Mouse (Mus musculus) limb, embryonic 10.5 days (tissue): ENCODE data around the gene Pdgfd. TPM values are rescaled to one million over a fixed set of nuclear protein-coding genes. Genes with fewer than 3 reads are reported as not detected.

Experiments used
- DNase-seq: peaks from one replicate; pipeline ENCODE4 v3.0.0-alpha.2; 2017; ENCODE audit warnings: low spot score
- H3K27ac ChIP-seq: fragments of 300-500 bp; sonication (generic); 2 replicates; pipeline ENCODE4 v1.5.1; 2016; ENCODE audit warnings: mild to moderate bottlenecking
- H3K27me3 ChIP-seq: fragments of 300-500 bp; sonication (generic); 2 replicates; pipeline ENCODE4 v1.6.1; 2016; ENCODE audit warnings: low read depth, mild to moderate bottlenecking; ENCODE audit not compliant: poor library complexity, severe bottlenecking
- H3K36me3 ChIP-seq: fragments of 300-500 bp; sonication (generic); 2 replicates; pipeline ENCODE4 v1.6.1; 2016; ENCODE audit warnings: mild to moderate bottlenecking, moderate library complexity
- H3K4me1 ChIP-seq: fragments of 300-500 bp; sonication (generic); 2 replicates; pipeline ENCODE4 v1.6.1; 2016
- H3K4me3 ChIP-seq: fragments of 300-500 bp; sonication (generic); 2 replicates; pipeline ENCODE4 v1.5.1; 2016; ENCODE audit warnings: mild to moderate bottlenecking, moderate library complexity
- H3K9me3 ChIP-seq: fragments of 300-500 bp; sonication (generic); replicated peaks from 2 replicates; pipeline ENCODE4 v1.6.1; 2016; ENCODE audit warnings: mild to moderate bottlenecking
- WGBS: fragments of 180-500 bp; shearing (Covaris S2); methylation state at CpG from one replicate; pipeline ENCODE4 v1.1.7; 2016; 5-methylcytosine and 5-hydroxymethylcytosine counted together
- polyA plus RNA-seq: library from polyadenylated mRNA; unstranded; fragments of >200 nt; fragmentation: Nextera tagmentation; extraction: Ambion mirVana; gene quantifications from 2 replicates; pipeline ENCODE4 v1.2.1, GENCODE M21; 2016

The Pdgfd gene
- polyA plus RNA-seq, 1 experiment from 2014 or later, result 3.2 TPM

DNA sequence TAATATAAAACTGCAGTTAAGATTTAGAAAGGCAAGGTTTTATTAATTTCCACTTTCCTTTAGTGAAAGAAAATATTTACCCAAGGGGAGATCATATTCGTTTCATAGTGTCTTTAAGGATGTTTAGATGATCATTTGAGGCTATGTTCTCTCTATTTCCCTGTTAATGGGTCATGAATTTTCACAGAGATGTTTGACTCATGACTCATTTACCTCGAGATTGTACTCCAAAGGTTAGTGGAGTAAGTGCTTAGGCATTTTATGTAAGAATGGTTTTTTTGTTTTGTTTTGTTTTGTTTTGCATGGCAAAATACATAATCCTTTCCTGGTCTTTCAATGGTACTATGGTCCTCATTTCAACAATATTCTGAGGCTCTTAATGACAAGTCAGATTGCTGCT lies 167.9 kb downstream of the Pdgfd start:
- H3K4me1 ChIP-seq, result no peaks in the 10 kb centered on the region
- no peaks in the 10 kb centered on the region for H3K27me3 ChIP-seq
- H3K36me3 ChIP-seq, result no peaks in the 10 kb centered on the region
- WGBS, result 80% methylated on average over 2 of the region's 2 CpGs
- no peak overlapping the region for H3K4me3 ChIP-seq
- no peak for DNase-seq
- no peak overlapping the region for H3K27ac ChIP-seq
- no peaks in the 10 kb centered on the region for H3K9me3 ChIP-seq

DNA sequence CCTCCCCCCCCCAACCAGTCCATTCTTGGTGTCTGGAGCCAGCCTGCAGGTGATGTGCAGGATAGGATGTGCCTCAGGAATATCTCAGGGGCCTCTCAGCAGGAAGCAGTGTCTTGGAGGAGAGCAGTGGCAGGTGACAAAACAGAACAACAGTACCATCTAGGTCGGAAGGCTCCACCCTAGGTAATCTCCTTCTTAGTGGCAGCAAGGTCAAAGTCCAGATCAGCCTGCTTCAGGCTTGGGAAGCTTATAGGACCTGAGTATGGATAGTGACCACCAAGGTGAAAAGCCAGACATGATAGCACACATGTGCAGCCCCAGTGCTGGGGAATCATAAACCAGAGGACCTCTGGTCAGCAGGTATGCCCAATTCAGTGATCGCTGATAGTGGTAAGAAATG lies 169.5 kb downstream of the Pdgfd start:
- Histone ChIP-seq H3K27ac (no peak overlapping the region), H3K4me3 (no peak overlapping the region), H3K27me3 (no peaks in the 10 kb centered on the region), H3K36me3 (no peaks in the 10 kb centered on the region), H3K4me1 (no peaks in the 10 kb centered on the region), H3K9me3 (no peaks in the 10 kb centered on the region)
- no peak for DNase-seq
- 94% methylated on average over 2 of the region's 2 CpGs for WGBS

DNA sequence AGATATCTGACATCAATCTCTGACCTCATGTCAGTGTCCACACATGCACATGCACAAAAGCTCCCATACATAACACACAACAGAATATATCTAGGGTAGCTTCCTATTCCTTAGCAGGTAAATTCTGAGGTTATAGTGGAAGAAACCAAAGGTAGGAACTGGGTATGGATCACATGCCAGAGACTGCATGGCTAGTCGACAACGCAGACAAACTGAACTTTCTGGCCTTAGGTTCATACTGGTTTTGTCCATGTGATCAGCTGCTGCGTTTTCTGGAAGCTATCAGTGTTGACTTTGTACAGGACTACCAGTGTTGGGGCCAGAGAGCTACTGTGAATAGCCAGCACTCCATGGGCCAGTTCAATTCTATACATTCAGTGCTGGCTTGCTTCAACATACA lies 170.0 kb downstream of the Pdgfd start:
- Histone ChIP-seq H3K4me3 (no peak overlapping the region), H3K9me3 (no peaks in the 10 kb centered on the region), H3K36me3 (no peaks in the 10 kb centered on the region), H3K27me3 (no peaks in the 10 kb centered on the region), H3K4me1 (no peaks in the 10 kb centered on the region), H3K27ac (no peak overlapping the region)
- DNase-seq, result no peak
- 98% methylated on average over 3 of the region's 3 CpGs for WGBS

DNA sequence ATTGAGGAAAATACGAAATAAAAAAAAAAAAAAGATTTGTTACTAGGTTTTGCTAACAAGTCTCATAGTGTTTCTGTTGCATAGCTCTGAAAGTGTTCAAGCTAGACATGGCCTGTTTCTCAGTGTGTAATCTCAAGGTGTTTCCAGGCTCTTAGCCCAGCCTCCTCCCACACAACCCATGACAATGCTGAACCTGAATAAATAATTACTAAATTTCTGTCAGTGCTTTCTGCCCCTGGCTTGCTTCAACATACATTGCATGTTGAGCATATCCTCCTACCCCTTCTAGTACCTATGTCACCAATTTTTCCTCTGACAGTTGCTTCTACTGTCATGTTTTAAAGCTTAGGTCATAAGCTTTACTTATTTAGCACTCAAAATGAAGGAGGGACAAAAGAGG lies 171.0 kb downstream of the Pdgfd start:
- 71% methylated on average over 1 of the region's 1 CpGs for WGBS
- no peaks in the 10 kb centered on the region for H3K9me3 ChIP-seq
- no peak overlapping the region for H3K27ac ChIP-seq
- H3K36me3 ChIP-seq, result no peaks in the 10 kb centered on the region
- no peak overlapping the region for H3K4me3 ChIP-seq
- H3K4me1 ChIP-seq, result no peaks in the 10 kb centered on the region
- no peaks in the 10 kb centered on the region for H3K27me3 ChIP-seq
- DNase-seq, result no peak

DNA sequence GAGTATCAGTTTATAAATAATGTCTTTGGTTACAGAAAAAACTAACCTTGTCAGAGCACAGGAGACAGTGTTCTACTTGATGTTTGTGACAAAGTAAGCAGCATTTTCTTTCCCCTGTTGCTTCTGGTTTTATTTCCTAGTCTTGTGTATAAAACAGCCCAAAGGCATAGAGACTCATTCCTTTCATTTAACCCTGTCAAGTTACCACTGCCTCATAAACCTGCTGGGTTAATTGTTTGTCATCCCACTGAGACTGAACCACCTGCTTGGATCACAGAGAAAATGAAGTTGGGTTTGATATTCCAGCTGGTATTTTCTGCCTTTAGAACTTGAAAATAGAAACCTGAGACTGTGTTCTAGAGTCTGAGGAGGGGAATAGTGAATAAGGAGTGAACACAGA lies 172.4 kb downstream of the Pdgfd start:
- H3K9me3 ChIP-seq, result no peaks in the 10 kb centered on the region
- H3K27ac ChIP-seq, result no peak overlapping the region
- DNase-seq, result no peak
- no peaks in the 10 kb centered on the region for H3K36me3 ChIP-seq
- no peaks in the 10 kb centered on the region for H3K4me1 ChIP-seq
- no peaks in the 10 kb centered on the region for H3K27me3 ChIP-seq
- no peak overlapping the region for H3K4me3 ChIP-seq

DNA sequence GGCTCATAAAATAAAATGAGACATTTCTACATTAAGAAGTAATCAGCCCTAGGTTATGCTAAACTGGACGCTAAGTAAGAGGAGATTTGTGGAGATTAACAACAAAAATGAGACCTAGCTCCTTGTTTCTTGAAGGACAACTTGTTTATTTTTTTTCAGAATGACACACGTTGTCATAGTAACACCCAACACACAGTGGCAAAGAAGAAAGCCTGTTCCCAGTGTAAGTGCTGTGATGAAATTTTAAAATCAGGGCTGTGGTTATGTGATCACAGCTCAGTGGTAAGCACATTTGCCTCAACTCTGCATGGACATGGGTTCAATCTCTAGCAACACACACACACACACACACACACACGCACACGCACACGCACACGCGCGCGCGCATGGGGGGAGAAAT lies 174.5 kb downstream of the Pdgfd start:
- H3K27me3 ChIP-seq, result no peaks in the 10 kb centered on the region
- H3K9me3 ChIP-seq, result no peaks in the 10 kb centered on the region
- no peaks in the 10 kb centered on the region for H3K4me1 ChIP-seq
- H3K27ac ChIP-seq, result no peak overlapping the region
- H3K4me3 ChIP-seq, result no peak overlapping the region
- H3K36me3 ChIP-seq, result no peaks in the 10 kb centered on the region
- no peak for DNase-seq
- WGBS, result 96% methylated on average over 10 of the region's 10 CpGs

DNA sequence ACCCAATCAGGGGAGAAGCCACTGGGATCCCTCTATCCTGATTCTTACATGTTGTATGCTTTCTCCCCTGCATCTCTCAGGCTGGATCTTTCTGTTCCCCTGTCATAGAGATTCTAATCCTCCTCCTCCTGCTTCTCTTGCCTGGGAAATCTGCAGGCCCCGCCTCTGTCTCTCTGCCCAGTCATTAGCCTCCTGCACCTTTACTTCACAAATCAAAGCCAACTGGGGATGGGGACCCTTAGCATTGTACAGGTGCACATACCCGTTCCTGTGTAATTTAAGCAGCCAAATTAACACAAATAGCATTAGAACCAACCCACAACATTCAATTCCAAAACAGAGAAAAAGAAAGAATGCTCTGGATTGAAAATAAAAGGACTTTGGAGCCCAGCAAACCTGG lies 176.1 kb downstream of the Pdgfd start:
- H3K4me1 ChIP-seq, result no peaks in the 10 kb centered on the region
- no peak overlapping the region for H3K27ac ChIP-seq
- DNase-seq, result no peak
- no peaks in the 10 kb centered on the region for H3K9me3 ChIP-seq
- H3K27me3 ChIP-seq, result no peaks in the 10 kb centered on the region
- WGBS, result 48% methylated on average over 2 of the region's 2 CpGs
- H3K36me3 ChIP-seq, result no peaks in the 10 kb centered on the region
- no peak overlapping the region for H3K4me3 ChIP-seq

DNA sequence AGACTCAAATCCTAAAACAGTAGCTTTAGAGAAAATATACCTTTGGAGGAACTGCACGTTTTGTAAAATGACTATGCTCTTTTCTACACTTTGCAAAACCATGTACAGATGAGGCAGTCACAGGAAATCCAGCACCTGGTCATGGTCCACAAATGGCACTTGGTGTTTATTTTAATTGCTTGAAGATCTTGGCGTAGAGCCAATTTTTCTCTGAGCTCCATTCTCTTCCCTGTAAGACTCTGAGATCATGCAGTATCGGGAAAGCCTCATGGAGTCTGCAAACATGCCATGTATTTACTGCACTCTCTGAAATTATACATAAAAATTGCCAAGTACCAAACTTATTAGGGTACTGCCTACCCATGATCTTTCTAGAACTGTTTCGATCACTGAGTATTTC lies 176.5 kb downstream of the Pdgfd start:
- no peak overlapping the region for H3K27ac ChIP-seq
- H3K36me3 ChIP-seq, result no peaks in the 10 kb centered on the region
- H3K27me3 ChIP-seq, result no peaks in the 10 kb centered on the region
- no peak for DNase-seq
- H3K4me1 ChIP-seq, result no peaks in the 10 kb centered on the region
- 89% methylated on average over 4 of the region's 4 CpGs for WGBS
- H3K9me3 ChIP-seq, result no peaks in the 10 kb centered on the region
- no peak overlapping the region for H3K4me3 ChIP-seq

DNA sequence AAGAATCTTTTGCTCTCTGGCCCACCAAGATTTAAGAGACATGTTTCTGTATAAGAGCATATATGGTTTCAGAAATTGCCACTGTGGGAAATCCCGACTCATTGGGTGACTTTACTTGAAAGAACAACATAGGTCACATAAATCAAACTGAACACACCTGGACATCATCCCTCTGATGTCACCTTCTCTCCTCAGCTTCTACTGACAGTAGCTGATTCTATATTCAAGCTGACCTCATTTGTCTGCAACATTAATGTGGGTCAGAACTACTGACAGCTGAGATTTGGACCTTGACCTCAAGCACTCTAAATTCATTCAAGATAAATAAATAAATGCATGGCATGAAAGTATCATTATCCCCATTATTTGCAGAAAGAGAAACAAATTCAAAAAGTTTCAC lies 177.0 kb downstream of the Pdgfd start:
- Histone ChIP-seq H3K36me3 (no peaks in the 10 kb centered on the region), H3K4me1 (no peaks in the 10 kb centered on the region), H3K27ac (no peak overlapping the region), H3K9me3 (no peaks in the 10 kb centered on the region), H3K4me3 (no peak overlapping the region), H3K27me3 (no peaks in the 10 kb centered on the region)
- 68% methylated on average over 1 of the region's 1 CpGs for WGBS
- DNase-seq, result no peak

DNA sequence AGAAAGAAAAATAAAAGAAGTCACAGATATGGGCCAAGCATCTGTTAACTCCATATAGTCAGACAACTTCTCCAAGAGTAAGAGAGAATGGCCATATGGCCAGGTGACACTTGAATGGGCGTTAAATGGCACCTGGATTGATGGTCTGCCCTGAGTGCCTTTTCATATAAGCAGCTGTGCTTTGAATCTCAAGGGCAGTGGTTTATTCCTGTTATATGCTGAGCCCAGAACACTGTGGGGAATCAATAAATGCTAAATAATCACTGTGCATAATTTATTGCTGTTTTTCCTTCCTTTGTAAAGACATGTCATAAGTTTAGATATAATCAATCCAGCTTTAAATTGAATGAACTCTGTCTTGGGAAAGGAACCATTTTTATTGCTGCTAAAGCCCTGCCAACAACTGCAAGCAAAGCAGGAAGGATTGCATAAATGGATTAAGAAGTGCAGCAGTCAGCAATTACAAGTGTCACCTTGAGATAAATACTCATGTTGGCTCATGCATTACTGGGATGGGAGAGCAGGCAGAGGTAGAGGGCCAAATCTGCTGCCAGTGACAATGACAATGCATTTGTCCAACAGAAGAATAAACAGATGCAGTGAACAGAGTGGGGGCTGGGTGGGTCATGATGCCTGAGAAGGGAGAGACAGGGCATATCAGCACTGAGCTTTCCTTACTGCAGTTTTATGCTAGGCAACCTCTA lies 185.0 kb downstream of the Pdgfd start:
- Histone ChIP-seq H3K9me3 (no peaks in the 10 kb centered on the region), H3K36me3 (no peaks in the 10 kb centered on the region), H3K4me1 (no peaks in the 10 kb centered on the region), H3K27me3 (no peaks in the 10 kb centered on the region), H3K4me3 (no peak overlapping the region), H3K27ac (no peak overlapping the region)
- no peak for DNase-seq
- WGBS, result 58% methylated on average over 1 of the region's 1 CpGs

DNA sequence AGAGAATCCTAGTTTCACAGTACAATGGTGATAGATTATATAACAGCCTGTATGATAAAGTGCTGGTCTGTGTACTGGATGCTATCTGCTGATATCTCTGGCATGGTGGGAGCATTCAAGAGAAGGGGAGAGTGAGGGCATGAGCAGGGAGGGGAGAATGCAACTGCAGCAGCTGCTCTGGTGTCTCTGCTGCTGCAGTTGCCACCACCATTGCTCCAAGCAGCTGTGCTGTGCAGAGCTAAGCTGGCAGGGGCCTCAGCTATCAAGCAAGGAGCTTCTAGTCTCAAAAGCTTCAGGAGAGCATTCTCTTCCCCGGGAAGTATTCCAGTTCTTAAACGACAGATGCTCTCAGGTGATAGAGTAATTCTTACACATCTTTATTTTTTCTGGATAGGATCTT lies 192.4 kb downstream of the Pdgfd start:
- Histone ChIP-seq H3K9me3 (no peaks in the 10 kb centered on the region), H3K4me1 (no peaks in the 10 kb centered on the region), H3K27me3 (no peaks in the 10 kb centered on the region), H3K4me3 (no peak overlapping the region), H3K27ac (no peak overlapping the region), H3K36me3 (no peaks in the 10 kb centered on the region)
- WGBS, result 81% methylated on average over 2 of the region's 2 CpGs
- no peak for DNase-seq

DNA sequence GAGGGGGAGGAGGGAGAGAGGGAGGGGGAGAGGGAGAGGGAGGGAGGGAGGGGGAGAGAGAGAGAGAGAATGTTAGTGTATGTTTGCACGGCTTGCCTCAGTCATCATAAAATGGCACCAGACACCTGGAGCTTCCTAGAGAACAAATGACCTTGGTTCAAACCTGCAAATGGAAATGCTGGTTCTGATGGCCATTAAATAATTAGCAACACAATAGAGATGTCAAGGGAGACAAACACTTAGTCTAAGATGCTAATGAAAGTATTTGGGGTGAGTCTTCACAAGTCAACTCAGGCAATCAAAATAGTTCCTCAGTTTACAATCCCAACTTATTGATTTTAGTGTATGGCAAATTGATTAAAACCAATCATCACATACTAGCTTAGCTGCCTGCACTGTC lies 198.2 kb downstream of the Pdgfd start:
- no peak for DNase-seq
- Histone ChIP-seq H3K4me1 (no peaks in the 10 kb centered on the region), H3K4me3 (no peak overlapping the region), H3K9me3 (no peaks in the 10 kb centered on the region), H3K36me3 (no peaks in the 10 kb centered on the region), H3K27ac (no peak overlapping the region), H3K27me3 (no peaks in the 10 kb centered on the region)
- 69% methylated on average over 1 of the region's 1 CpGs for WGBS

DNA sequence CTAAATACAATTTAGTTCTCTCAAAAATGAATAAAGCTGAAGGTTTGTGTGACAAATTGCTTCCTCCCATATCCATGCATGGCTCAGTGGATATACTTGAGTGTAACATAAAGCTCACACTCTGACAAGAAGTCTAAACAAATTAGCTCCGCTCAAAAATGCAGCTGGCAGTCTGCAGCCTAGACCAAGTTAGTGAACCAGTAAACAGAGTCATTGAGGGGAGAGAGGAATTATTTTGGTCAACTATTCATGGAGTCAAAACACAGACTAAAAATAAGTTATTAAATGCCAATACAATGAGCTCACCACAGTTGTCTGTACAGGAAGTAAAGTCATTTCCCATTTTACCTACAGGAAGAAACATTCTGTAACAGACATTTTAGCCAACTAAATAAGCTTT lies 233.4 kb downstream of the Pdgfd start:
- H3K4me1 ChIP-seq, result no peaks in the 10 kb centered on the region
- no peaks in the 10 kb centered on the region for H3K27me3 ChIP-seq
- H3K4me3 ChIP-seq, result no peak overlapping the region
- no peaks in the 10 kb centered on the region for H3K9me3 ChIP-seq
- 70% methylated on average over 1 of the region's 1 CpGs for WGBS
- no peak for DNase-seq
- H3K27ac ChIP-seq, result no peak overlapping the region
- no peaks in the 10 kb centered on the region for H3K36me3 ChIP-seq

DNA sequence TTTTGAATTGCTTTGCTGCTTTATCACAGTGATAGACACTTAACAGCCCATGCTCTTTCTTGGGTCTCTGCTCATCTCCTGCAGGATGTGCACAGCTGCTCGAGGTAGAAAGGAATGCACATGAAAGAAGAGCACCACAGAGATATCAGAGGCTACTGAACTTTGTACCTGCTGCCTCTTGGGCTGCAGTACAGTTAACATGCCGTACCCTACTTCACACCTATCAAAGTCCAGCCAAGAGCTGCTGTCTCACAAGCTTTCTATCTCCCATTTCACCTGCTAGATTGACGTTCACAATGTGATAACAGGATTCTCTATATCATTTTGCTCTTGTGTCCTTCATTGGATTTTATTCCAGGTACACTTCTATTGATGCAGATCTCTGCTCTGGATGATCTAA lies 238.2 kb downstream of the Pdgfd start:
- Histone ChIP-seq H3K9me3 (no peaks in the 10 kb centered on the region), H3K4me3 (no peak overlapping the region), H3K4me1 (no peaks in the 10 kb centered on the region), H3K27ac (no peak overlapping the region), H3K36me3 (no peaks in the 10 kb centered on the region), H3K27me3 (no peaks in the 10 kb centered on the region)
- no peak for DNase-seq
- WGBS, result 79% methylated on average over 3 of the region's 3 CpGs
